Mouse (Mus musculus) T-helper 1 cell (primary cell): Measurements from ENCODE around the gene 4430402I18Rik.

Experiments used
- in situ Hi-C: fragments of 300-600 bp; cut with MboI, MseI; formaldehyde crosslinking; loops from one replicate; pipeline ENCODE4 v1.15.1; 2025; ENCODE audit warnings: high pct_unique_total_duplicates

4430402I18Rik gene

DNA sequence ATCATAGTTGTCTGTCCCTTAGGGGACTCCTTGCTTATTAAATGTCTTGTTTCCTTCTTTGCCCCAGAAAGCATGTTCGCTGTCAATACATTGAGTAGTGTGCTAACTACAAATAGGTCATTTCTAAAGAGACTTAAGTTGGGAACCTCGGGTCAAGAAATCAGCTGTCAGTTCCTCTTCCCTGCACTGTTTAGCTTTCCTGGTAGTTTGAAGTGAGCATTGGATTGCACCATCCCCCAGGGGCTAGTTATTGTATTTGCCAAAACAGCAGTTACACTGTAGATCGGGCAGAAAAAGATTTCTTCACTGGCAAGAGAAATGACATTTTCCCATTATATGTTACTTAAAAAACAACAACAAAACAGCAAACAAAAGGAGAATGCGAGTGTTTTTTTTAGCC lies 578 bp upstream of the 4430402I18Rik start:
- in situ Hi-C loops = no loop called here

DNA sequence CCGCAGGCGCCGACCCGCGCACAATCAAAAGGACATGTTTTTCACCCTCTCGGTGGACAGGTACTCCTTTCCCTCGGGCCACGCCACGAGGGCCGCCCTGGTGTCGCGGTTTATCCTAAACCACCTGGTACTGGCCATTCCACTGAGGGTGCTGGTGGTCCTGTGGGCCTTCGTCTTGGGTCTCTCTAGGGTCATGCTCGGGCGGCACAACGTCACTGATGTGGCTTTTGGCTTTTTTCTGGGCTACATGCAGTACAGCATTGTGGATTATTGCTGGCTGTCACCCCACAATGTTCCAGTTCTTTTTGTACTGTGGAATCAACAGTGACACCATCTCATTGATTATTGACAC lies 3.1 kb downstream of the 4430402I18Rik start:
- in situ Hi-C loops = no loop called here

- in situ Hi-C loops = no loop called here
These were observed 3.6 kb downstream of the 4430402I18Rik start, which contains the start of gene Plpp6 for GRCm38 (mm10) chr19:28963842-28964551. Gene Plpp6, plus strand, starts transcription at chr19:28963953.

GRCm38 (mm10) chr19:28963513-28963841 lies 4.1 kb downstream of the 4430402I18Rik start:
- in situ Hi-C loops = no loop called here

DNA sequence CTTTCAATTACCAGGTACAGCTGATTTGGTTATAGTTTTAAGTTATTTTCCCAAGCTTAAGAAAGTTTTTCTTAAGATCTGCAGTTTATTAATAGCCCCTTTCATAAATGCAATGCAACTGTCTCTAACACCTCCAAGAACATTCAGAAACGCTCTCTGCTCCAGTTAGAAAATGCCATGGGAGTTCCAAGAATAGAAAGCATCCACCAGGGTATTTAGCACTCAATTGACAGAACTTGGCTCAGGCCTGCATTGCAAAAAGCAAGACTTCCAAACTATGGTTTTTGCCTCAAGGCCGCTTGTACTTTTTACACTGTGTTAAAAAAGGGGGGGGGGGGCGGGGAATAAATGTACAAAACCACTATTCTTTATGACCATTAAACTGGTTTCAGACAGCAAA lies 4.5 kb downstream of the 4430402I18Rik start:
- in situ Hi-C loops = no loop called here

GRCm38 (mm10) chr19:28951251-28951650 lies 16.3 kb downstream of the 4430402I18Rik start:
- in situ Hi-C loops = no loop called here

DNA sequence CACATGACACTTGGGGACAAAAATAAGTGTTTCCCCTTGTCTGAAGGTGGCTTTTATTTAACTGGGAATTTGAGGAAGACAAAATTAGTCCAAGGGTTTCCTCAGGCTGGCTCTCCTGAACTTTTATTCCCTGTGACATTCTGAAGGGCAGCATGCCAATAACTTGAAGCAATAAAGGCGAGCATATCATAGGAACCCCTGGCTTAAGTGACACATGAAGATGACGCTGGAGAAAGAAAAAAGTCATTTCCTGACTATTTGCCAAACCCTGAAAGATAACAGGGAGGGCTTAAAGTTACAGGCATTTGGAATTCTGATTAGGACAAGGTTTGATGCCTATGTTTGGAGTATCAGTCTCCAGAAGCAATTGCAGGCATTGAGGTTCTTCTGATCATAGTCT lies 20.3 kb downstream of the 4430402I18Rik start:
- in situ Hi-C loops = loop anchor here (10.0 kb wide), 1 partner anchor 1667 kb away; no protein-coding TSS in a partner anchor

GRCm38 (mm10) chr19:28946782-28947181 lies 20.8 kb downstream of the 4430402I18Rik start:
- in situ Hi-C loops = loop anchor here (10.0 kb wide), 1 partner anchor 1668 kb away; no protein-coding TSS in a partner anchor

GRCm38 (mm10) chr19:28941271-28941670 lies 26.3 kb downstream of the 4430402I18Rik start:
- in situ Hi-C loops = loop anchor here (10.0 kb wide), 1 partner anchor 1674 kb away; no protein-coding TSS in a partner anchor

DNA sequence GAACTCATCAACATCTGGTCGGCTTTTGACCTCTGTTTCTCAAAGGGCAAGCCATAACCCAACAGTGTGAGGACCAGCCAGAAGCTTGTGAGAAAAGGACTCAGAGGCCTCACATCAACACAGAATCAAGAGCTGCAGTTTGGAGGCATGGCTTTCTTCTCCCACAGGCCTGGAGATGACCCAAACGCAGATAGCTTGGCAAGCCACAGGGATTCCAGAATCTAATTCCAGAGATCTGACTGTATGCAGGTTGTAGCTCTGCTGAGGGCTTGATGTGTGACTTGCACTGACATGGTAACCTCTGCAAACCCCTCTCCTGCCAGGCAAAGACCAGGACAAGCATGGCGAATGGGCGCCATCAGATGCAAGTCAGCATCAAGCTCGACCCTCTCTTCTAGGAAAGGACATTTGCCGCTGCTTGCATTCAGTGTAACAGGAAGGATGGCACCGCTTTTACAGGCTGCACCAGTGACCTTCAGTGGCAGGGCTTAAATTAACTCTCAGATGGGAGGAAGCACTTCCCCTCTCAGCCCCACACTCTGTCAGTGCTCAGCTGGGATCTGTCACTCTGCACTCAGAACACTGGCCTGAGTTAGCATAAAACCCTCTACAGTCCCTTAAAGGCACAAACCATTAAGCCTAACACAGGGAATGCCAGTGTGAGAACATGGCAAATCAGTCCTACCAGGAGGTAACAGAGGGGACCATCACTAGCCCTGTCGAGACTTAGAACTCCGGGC lies 27.3 kb downstream of the 4430402I18Rik start:
- in situ Hi-C loops = loop anchor here (10.0 kb wide), 1 partner anchor 1674 kb away; no protein-coding TSS in a partner anchor

- in situ Hi-C loops = no loop called here
These were observed 32.7 kb downstream of the 4430402I18Rik start for GRCm38 (mm10) chr19:28934897-28935296.

DNA sequence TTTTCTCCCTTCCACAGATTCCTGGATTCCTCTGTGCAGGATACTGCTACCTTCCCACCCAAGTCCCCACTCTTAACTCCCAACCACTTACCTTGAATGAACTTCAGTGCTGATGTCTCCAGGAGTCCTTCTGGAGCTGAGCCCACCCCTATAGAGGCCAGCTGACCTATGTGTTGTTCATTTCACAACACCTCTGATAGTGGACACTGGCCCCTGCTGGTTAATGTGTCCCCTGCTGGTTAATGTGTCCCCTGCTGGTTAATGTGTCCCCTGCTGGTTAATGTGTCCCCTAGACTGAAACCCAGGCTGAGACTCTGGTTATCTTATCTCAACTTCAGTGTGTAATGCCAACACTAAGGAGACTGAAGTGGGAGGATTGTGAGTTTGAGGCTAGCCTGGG lies 38.6 kb downstream of the 4430402I18Rik start:
- in situ Hi-C loops = no loop called here

DNA sequence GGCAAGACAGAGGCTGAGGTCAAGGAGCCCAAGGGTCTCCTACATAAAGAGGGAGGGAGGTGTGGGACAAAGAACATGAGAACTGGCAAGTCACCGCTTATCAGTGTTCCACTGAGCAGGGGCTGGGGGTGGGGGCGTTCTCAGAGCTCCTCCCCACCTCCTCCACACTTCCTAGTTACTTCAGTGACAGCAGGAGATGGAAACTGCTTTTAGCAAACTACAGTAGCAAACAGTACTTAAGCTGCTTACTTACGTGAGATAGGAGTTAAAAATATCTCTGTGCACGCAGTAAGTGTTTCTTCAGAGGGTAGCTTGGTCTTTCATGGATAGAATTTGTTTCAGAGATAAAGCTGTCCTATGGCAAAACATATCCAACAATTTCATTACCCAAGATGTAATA lies 40.2 kb downstream of the 4430402I18Rik start:
- in situ Hi-C loops = no loop called here

- in situ Hi-C loops = no loop called here
These were observed 41.2 kb downstream of the 4430402I18Rik start for GRCm38 (mm10) chr19:28926366-28926765.

DNA sequence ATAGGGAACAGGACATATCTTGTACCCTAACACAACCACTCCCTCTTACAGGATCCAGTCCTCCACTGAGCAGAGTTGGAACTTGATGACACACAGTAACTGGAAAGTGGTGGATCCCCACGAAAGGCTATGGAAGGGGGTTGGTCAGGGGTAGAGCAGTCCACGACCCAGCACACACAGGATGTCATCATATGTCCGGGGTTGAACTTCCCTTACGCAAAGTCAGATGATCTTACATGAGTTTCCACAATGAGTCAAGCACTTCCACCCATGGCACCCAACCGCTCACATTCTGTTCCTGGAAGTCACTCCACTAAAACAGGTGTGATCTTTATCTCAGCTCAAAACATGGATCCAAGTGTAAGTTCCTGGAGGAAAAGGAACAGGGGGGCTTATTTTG lies 49.8 kb downstream of the 4430402I18Rik start:
- in situ Hi-C loops = no loop called here

DNA sequence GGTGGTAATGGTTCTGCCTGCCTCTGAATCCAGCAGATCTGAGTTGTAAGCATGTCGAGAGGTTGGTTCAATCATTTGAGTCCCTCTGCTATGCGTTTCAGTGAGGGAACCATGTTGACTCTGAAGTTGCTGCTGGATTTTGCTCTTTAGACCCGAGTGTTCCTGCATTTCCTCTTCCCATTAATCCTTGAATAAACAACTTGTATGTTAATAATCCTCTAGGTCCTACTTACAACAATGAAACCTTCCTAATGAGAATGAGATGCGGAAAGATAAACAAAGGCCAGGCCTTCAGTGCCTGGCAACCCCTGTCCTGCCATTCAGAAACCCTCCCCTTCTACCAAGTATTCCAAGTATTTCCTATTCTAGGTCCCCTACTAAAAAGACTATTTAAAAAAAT lies 51.1 kb downstream of the 4430402I18Rik start:
- in situ Hi-C loops = no loop called here

DNA sequence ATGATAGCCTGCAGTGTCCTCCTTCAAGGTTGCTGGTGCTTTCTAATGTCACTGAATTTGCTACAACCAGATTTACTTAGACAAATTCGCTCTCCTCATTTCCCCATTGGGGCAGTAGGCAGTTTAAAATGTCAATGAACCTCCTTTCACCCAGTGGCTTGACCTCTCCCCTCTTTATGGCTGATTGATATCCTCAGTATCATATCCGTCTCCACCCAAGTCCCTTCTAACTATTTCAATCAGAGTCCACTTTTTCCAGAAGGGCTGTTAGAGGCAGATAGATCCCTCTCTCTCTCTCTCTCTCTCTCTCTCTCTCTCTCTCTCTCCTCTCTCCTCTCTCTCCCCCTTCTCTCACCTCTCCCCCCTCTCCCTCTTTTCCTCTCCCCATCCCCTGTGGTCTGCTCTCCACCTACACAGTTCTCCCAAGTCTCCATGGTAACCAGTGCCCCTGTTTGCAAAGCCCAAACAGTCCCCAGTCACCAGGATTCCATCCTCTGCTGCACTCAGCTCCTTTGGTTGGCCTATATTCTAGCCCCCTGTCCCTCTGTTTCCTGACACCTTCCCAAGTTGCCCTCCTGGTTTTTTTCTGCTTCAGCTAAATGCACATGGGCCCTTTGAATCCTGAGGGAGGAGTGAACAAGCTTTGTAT lies 51.9 kb downstream of the 4430402I18Rik start:
- in situ Hi-C loops = no loop called here

DNA sequence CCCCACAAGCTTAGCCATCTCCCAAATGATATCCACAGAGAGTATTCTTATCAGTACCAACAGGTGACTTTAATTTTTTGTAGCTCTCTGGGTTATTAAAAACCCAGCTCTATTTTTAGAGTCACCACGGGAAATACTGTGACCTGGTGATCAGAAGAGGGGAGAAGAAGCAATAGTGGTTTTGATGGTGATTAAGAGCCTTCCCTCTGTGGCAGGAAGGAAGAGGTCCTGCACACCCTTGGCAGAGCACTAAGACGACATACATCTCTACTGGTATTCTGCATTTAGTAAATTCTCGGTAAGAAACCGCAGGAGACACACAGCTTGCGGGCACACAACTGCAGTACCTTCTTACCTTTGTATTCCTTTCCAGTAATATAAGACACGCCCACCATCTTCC lies 53.0 kb downstream of the 4430402I18Rik start:
- in situ Hi-C loops = no loop called here

DNA sequence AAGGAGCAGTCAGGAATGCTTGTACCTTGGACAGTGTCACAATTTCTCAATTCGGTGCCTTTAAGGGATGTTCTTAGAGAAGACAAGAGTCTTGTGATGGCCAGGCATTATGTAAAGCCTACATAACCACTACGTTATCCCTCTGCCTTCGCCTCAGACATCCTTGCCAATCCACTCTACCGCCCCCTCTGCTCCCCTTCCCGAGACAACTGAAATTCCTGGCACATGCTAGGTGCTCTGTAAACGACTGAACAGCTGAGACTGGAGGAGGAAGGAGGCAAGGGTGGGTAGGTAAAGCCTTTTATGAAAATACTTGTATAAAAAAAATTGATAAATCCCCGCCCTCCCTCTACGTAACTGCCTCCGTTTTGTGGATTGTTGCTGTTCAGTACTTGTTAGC lies 58.9 kb downstream of the 4430402I18Rik start:
- in situ Hi-C loops = no loop called here

GRCm38 (mm10) chr19:28908186-28908585 lies 59.4 kb downstream of the 4430402I18Rik start:
- in situ Hi-C loops = no loop called here

- in situ Hi-C loops = no loop called here
These were observed 64.0 kb downstream of the 4430402I18Rik start for GRCm38 (mm10) chr19:28903536-28904119.

DNA sequence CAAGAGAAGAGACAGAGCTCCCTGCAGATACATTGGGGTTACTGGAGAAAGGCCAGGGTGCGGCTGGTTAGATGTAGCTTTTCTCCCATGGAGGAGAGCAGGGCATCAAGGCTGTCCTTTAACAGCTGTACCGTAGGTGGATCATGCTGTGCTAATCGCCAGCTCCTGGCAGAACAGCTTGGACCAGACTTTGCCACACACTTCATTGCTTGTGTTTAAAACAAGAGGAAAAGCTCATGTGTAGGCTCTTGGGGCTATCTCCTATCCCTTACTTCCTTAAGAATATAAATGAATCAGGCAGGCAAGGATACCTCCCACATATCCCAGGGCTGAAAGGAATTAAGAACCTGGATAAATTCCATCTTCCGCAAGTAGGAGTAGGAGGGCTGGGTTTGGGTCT lies 64.8 kb downstream of the 4430402I18Rik start:
- in situ Hi-C loops = no loop called here
